Mouse (Mus musculus): ENCODE data around the gene Casp6.

DNA sequence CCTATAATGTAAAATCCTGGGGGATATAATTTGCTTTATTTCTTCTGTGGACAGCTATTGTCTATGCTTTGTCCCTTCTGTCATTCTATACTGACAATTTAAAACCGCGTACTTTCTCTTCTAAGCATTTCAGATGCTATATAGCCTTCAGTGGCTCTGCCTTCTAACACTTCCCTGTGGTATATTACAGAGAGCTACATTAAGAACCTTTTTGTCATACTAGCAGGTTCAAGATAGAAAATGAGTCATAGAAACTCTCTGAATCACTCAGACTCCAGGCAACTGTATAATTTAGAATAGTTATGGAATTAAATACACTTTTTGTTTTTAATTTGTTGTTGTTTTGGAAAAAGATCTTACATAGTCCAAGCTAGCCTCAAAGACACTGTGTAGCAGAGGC lies 39.6 kb downstream of the Casp6 start:
- no peak for TF ChIP-seq POLR2A (IDR thresholded peaks at IDR 0.05; ENCODE audit: borderline replicate concordance, low read depth, low read length)
- TF ChIP-seq CTCF (IDR thresholded peaks at IDR 0.05; ENCODE audit: low read depth, low read length), result no peak
